ENCODE assay signal across 24 mouse cellular contexts in genomic region chr5:136649655-136650054, GRCm38 (mm10). TPM values are rescaled to one million over a fixed set of nuclear protein-coding genes. Genes with fewer than 3 reads are reported as not detected.
DNase-seq lines count a peak whose midpoint lies in the region; ATAC-seq lines count a peak whose summit lies in the region.
"Had no signal": no experiment of that assay in that cellular context is flagged by ENCODE, and none has a peak within 500 bp of the region (broad histone marks: within the 10 kb centered on the region; RNA-seq: fewer than 3 reads in every experiment).

No protein-coding gene starts in this region.

- H3K4me3 ChIP-seq in hindbrain, embryonic 13.5 days, result no peak overlapping the region
- H3K4me3 ChIP-seq in hindbrain, embryonic 10.5 days, result no peak overlapping the region
- no peak overlapping the region for H3K4me3 ChIP-seq in neural tube, embryonic 13.5 days
- H3K4me3 ChIP-seq: embryonic facial prominence, embryonic 13.5 days; forebrain, embryonic 13.5 days; heart, embryonic 10.5 days; intestine, embryonic 15.5 days had no signal

- no peaks in the 10 kb centered on the region for H3K9me3 ChIP-seq in hindbrain, embryonic 13.5 days
- no peaks in the 10 kb centered on the region for H3K9me3 ChIP-seq in hindbrain, embryonic 10.5 days
- H3K9me3 ChIP-seq in neural tube, embryonic 13.5 days, result no peaks in the 10 kb centered on the region
- H3K9me3 ChIP-seq: embryonic facial prominence, embryonic 13.5 days; forebrain, embryonic 13.5 days; heart, embryonic 10.5 days; intestine, embryonic 15.5 days had no signal

- no peak for ATAC-seq in hindbrain, embryonic 13.5 days (ENCODE audit: low FRiP score)
- no peak for ATAC-seq in neural tube, embryonic 13.5 days (ENCODE audit: low read depth)
- peak; percentile 50 for ATAC-seq in megakaryocyte progenitor cell, adult 5-6 weeks (replicated peaks; ENCODE audit: poor library complexity)
- ATAC-seq in megakaryocyte-erythroid progenitor cell, adult 5-6 weeks (replicated peaks; ENCODE audit: low FRiP score, low TSS enrichment, poor library complexity, severe bottlenecking), result no peak
- ATAC-seq: forebrain, embryonic 13.5 days; forebrain, postnatal 0 days; intestine, embryonic 15.5 days had no signal

- peak overlapping the region; percentile 72 for H3K27ac ChIP-seq in hindbrain, embryonic 13.5 days
- no peak overlapping the region for H3K27ac ChIP-seq in hindbrain, embryonic 10.5 days
- H3K27ac ChIP-seq in neural tube, embryonic 13.5 days (replicated peaks), result peak overlapping the region; percentile 59
- H3K27ac ChIP-seq: embryonic facial prominence, embryonic 13.5 days; forebrain, embryonic 13.5 days; heart, embryonic 10.5 days; intestine, embryonic 15.5 days had no signal

- no peak for DNase-seq in hindbrain, embryonic 10.5 days (ENCODE audit: low spot score)
- DNase-seq in neural tube, embryonic 10.5 days (ENCODE audit: extremely low spot score, low spot score), result no peak
- no peak for DNase-seq in heart, adult 9 months (ENCODE audit: low spot score in 2 of 2)
- DNase-seq in layer of hippocampus, postnatal 10 days (ENCODE audit: low spot score in 2 of 2), result no peak
- DNase-seq: adrenal gland, adult 8-10 months; adrenal gland, postnatal 36 days; cerebellum, adult 2 months; cerebellum, postnatal 14 days; forebrain, postnatal 0 days; gastrocnemius, postnatal 25 days; heart, adult 11 months; heart, postnatal 10 days; heart, postnatal 4 days had no signal

- no peak overlapping the region for H3K9ac ChIP-seq in hindbrain, embryonic 13.5 days
- H3K9ac ChIP-seq in neural tube, embryonic 13.5 days, result no peak overlapping the region
- H3K9ac ChIP-seq: embryonic facial prominence, embryonic 13.5 days; forebrain, embryonic 13.5 days; forebrain, postnatal 0 days; intestine, embryonic 15.5 days had no signal

- 82% methylated on average over 5 of the region's 5 CpGs for WGBS in hindbrain, embryonic 13.5 days
- 90% methylated on average over 5 of the region's 5 CpGs for WGBS in hindbrain, embryonic 10.5 days
- 81% methylated on average over 5 of the region's 5 CpGs for WGBS in neural tube, embryonic 13.5 days

- H3K27me3 ChIP-seq in hindbrain, embryonic 13.5 days, result no peaks in the 10 kb centered on the region
- H3K27me3 ChIP-seq in hindbrain, embryonic 10.5 days (ENCODE audit: insufficient read depth, poor library complexity, severe bottlenecking), result no peaks in the 10 kb centered on the region
- H3K27me3 ChIP-seq in neural tube, embryonic 13.5 days, result 0 out of 2 replicates have a peak, but pooled peaks cover 4% of the 10 kb centered on the region
- H3K27me3 ChIP-seq: embryonic facial prominence, embryonic 13.5 days; intestine, embryonic 15.5 days had no signal

- H3K4me2 ChIP-seq in hindbrain, embryonic 13.5 days, result no peak overlapping the region
- H3K4me2 ChIP-seq in neural tube, embryonic 13.5 days, result no peak overlapping the region
- H3K4me2 ChIP-seq: embryonic facial prominence, embryonic 13.5 days; forebrain, embryonic 13.5 days; intestine, embryonic 15.5 days had no signal

- no peaks in the 10 kb centered on the region for H3K4me1 ChIP-seq in hindbrain, embryonic 13.5 days (replicated peaks)
- H3K4me1 ChIP-seq in hindbrain, embryonic 10.5 days (replicated peaks), result no peaks in the 10 kb centered on the region
- H3K4me1 ChIP-seq in neural tube, embryonic 13.5 days (replicated peaks), result peaks cover 13% of the 10 kb centered on the region
- H3K4me1 ChIP-seq: embryonic facial prominence, embryonic 13.5 days; heart, embryonic 10.5 days; intestine, embryonic 15.5 days had no signal

- H3K36me3 ChIP-seq in hindbrain, embryonic 13.5 days, result no peaks in the 10 kb centered on the region
- no peaks in the 10 kb centered on the region for H3K36me3 ChIP-seq in hindbrain, embryonic 10.5 days
- H3K36me3 ChIP-seq in neural tube, embryonic 13.5 days, result no peaks in the 10 kb centered on the region
- H3K36me3 ChIP-seq: embryonic facial prominence, embryonic 13.5 days; heart, embryonic 10.5 days; intestine, embryonic 15.5 days had no signal

RNA-seq across cellular contexts. Expression of gene Myl10, which starts 43.3 kb away (rescaled TPM):
- polyA plus RNA-seq in hindbrain, embryonic 13.5 days (2015; fragmentation: Nextera tagmentation; extraction: Ambion mirVana), result not detected in 2 replicates
- not detected in 2 replicates for polyA plus RNA-seq in hindbrain, embryonic 10.5 days (2016; fragmentation: Nextera tagmentation; extraction: Ambion mirVana)
- not detected in 2 replicates for polyA plus RNA-seq in neural tube, embryonic 13.5 days (2015; fragmentation: Nextera tagmentation; extraction: Ambion mirVana)
- 0.22 and 0.30 TPM in 2 replicates for total RNA-seq in megakaryocyte progenitor cell, adult 5-6 weeks (2015)
- 0.54 TPM in 1 of 2 replicates, not detected in the other for total RNA-seq in megakaryocyte progenitor cell, adult 5-6 weeks (2017)
- 0.50 TPM in 1 of 2 replicates, not detected in the other for total RNA-seq in megakaryocyte-erythroid progenitor cell, adult 5-6 weeks (2014; fragmentation: Nextera tagmentation)
- total RNA-seq in megakaryocyte-erythroid progenitor cell, adult 5-6 weeks (2017), result not detected in 2 replicates
- total RNA-seq in layer of hippocampus, postnatal 10 days (2021), result not detected
- total RNA-seq: adrenal gland, adult 8-10 months; adrenal gland, postnatal 36 days; ES-E14; forebrain, postnatal 0 days; heart, postnatal 10 days; heart, postnatal 4 days had no signal
- polyA plus RNA-seq: cerebellum, adult 2 months; cortical plate, adult 2 months; embryonic facial prominence, embryonic 13.5 days; forebrain, embryonic 13.5 days; forebrain, postnatal 0 days; heart, embryonic 10.5 days; heart, embryonic 14.5 days; intestine, embryonic 15.5 days had no signal
